Mouse (Mus musculus) small intestine, adult 2 months (tissue): ENCODE data around the gene Skor1.

Experiments used
- CTCF ChIP-seq: fragments of 200-500 bp; IDR thresholded peaks from 2 replicates; pipeline ENCODE4 v1.5.1; 2012; ENCODE audit warnings: low read depth, mild to moderate bottlenecking, control low read depth, inconsistent platforms, low read length, moderate library complexity, mixed read lengths; ENCODE audit not compliant: insufficient replicate concordance, insufficient read length; ENCODE audit errors: extremely low read depth
- POLR2A ChIP-seq: fragments of 200-500 bp; IDR thresholded peaks from 2 replicates; pipeline ENCODE4 v1.6.1; 2012; ENCODE audit warnings: low read depth, mild to moderate bottlenecking, control low read depth, inconsistent platforms, low read length, moderate library complexity

GRCm38 (mm10) chr9:63144502-63145248 lies 4.1 kb downstream of the Skor1 start:
- TF ChIP-seq CTCF (no peak), POLR2A (no peak)
